In genomic region chr13:92772500-92772899, GRCm38 (mm10) we compare ENCODE assay signal across 25 mouse cellular contexts. TPM values are rescaled to one million over a fixed set of nuclear protein-coding genes. Genes with fewer than 3 reads are reported as not detected.
"Had no signal": no experiment of that assay in that cellular context is flagged by ENCODE, and none has a peak within 500 bp of the region (broad histone marks: within the 10 kb centered on the region; RNA-seq: fewer than 3 reads in every experiment).

No protein-coding gene starts in this region.

- ATAC-seq: forebrain, postnatal 0 days; hindbrain, postnatal 0 days had no signal

- DNase-seq: forebrain, postnatal 0 days; gastrocnemius, postnatal 14 days; gastrocnemius, postnatal 36 days; heart, adult 18-20 months; heart, postnatal 14 days; heart, postnatal 36 days; kidney, adult 11 months; kidney, adult 2 months; kidney, adult 9 months; kidney, postnatal 14 days; kidney, postnatal 36 days; layer of hippocampus, adult 9-11 months; layer of hippocampus, postnatal 36 days; left cerebral cortex, postnatal 4 days had no signal

- H3K9me3 ChIP-seq: heart, embryonic 13.5 days; heart, embryonic 15.5 days; hindbrain, embryonic 13.5 days; hindbrain, embryonic 15.5 days; kidney, embryonic 15.5 days; limb, embryonic 13.5 days; limb, embryonic 15.5 days had no signal

- H3K9ac ChIP-seq: forebrain, postnatal 0 days; heart, embryonic 13.5 days; heart, embryonic 15.5 days; hindbrain, embryonic 13.5 days; hindbrain, embryonic 15.5 days; kidney, embryonic 15.5 days; limb, embryonic 13.5 days; limb, embryonic 15.5 days had no signal

- H3K36me3 ChIP-seq: heart, embryonic 15.5 days; hindbrain, embryonic 13.5 days; hindbrain, embryonic 15.5 days; kidney, embryonic 15.5 days; limb, embryonic 13.5 days; limb, embryonic 15.5 days had no signal

- H3K27me3 ChIP-seq: heart, embryonic 13.5 days; heart, embryonic 15.5 days; hindbrain, embryonic 13.5 days; hindbrain, embryonic 15.5 days; kidney, embryonic 15.5 days; limb, embryonic 15.5 days had no signal

- H3K4me2 ChIP-seq: heart, embryonic 11.5 days; heart, embryonic 13.5 days; heart, embryonic 15.5 days; hindbrain, embryonic 13.5 days; hindbrain, embryonic 15.5 days; kidney, embryonic 15.5 days; limb, embryonic 13.5 days; limb, embryonic 15.5 days had no signal

- H3K27ac ChIP-seq: heart, embryonic 13.5 days; heart, embryonic 15.5 days; hindbrain, embryonic 13.5 days; hindbrain, embryonic 15.5 days; hindbrain, postnatal 0 days; kidney, embryonic 15.5 days; kidney, postnatal 0 days; limb, embryonic 13.5 days; limb, embryonic 15.5 days had no signal

- H3K4me1 ChIP-seq: hindbrain, embryonic 13.5 days; hindbrain, embryonic 15.5 days; kidney, embryonic 15.5 days had no signal

- H3K4me3 ChIP-seq: heart, embryonic 13.5 days; heart, embryonic 15.5 days; hindbrain, embryonic 13.5 days; hindbrain, embryonic 15.5 days; kidney, embryonic 15.5 days; limb, embryonic 13.5 days; limb, embryonic 15.5 days had no signal

RNA-seq across cellular contexts. Expression of gene Thbs4, which starts 22.1 kb away (rescaled TPM):
- total RNA-seq: hematopoietic stem cell, adult 5-6 weeks had no signal
